Mouse (Mus musculus) liver, embryonic 12.5 days (tissue): ENCODE data around the gene Slc1a7. TPM values are rescaled to one million over a fixed set of nuclear protein-coding genes. Genes with fewer than 3 reads are reported as not detected.

Source experiments
- ATAC-seq: fragments of 200-750 bp; cut with Nextera tagmentation; 2 replicates; pipeline ENCODE4 v1.8.0; 2017; ENCODE audit warnings: moderate number of reproducible peaks, mild to moderate bottlenecking, moderate library complexity
- H3K27ac ChIP-seq: fragments of 300-500 bp; sonication (generic); 2 replicates; pipeline ENCODE4 v1.5.1; 2016; ENCODE audit warnings: mild to moderate bottlenecking
- H3K27me3 ChIP-seq: fragments of 300-500 bp; sonication (generic); replicated peaks from 2 replicates; pipeline ENCODE4 v1.6.1; 2016; ENCODE audit warnings: mild to moderate bottlenecking, moderate library complexity
- H3K36me3 ChIP-seq: fragments of 300-500 bp; sonication (generic); 2 replicates; pipeline ENCODE4 v1.6.1; 2016; ENCODE audit warnings: mild to moderate bottlenecking, moderate library complexity
- H3K4me1 ChIP-seq: fragments of 300-500 bp; sonication (generic); 2 replicates; pipeline ENCODE4 v1.6.1; 2016
- H3K4me2 ChIP-seq: fragments of 300-500 bp; sonication (generic); 2 replicates; pipeline ENCODE4 v1.6.1; 2016; ENCODE audit warnings: mild to moderate bottlenecking, moderate library complexity
- H3K4me3 ChIP-seq: fragments of 300-500 bp; sonication (generic); 2 replicates; pipeline ENCODE4 v1.5.1; 2016; ENCODE audit warnings: mild to moderate bottlenecking, moderate library complexity
- H3K9ac ChIP-seq: fragments of 300-500 bp; sonication (generic); 2 replicates; pipeline ENCODE4 v1.6.1; 2016; ENCODE audit warnings: mild to moderate bottlenecking, moderate library complexity
- H3K9me3 ChIP-seq: fragments of 300-500 bp; sonication (generic); replicated peaks from 2 replicates; pipeline ENCODE4 v1.6.1; 2016; ENCODE audit warnings: mild to moderate bottlenecking, moderate library complexity
- WGBS: fragments of 180-500 bp; shearing (Covaris S2); methylation state at CpG from one replicate; pipeline ENCODE4 v1.1.7; 2016; ENCODE audit not compliant: insufficient replicate concordance; 5-methylcytosine and 5-hydroxymethylcytosine counted together
- polyA plus RNA-seq: library from polyadenylated mRNA; unstranded; fragments of >200 nt; fragmentation: Nextera tagmentation; extraction: Ambion mirVana; gene quantifications from 2 replicates; pipeline ENCODE4 v1.2.1, GENCODE M21; 2016

The Slc1a7 gene
- polyA plus RNA-seq, 1 experiment from 2014 or later = not detected

GRCm38 (mm10) chr4:108062524-108062923 is 94.4 kb downstream of the Slc1a7 start:
- 0 out of 2 replicates have a peak, but pooled peaks cover 4% of the 10 kb centered on the region for H3K9me3 ChIP-seq
- no peak for ATAC-seq
- H3K4me3 ChIP-seq = no peak overlapping the region
- H3K27ac ChIP-seq = no peak overlapping the region
- 85% methylated on average over 5 of the region's 5 CpGs for WGBS
- peaks cover 18% of the 10 kb centered on the region; the same call in 1 of the 2 replicates for H3K4me1 ChIP-seq
- H3K36me3 ChIP-seq = peaks cover 82% of the 10 kb centered on the region
- no peaks in the 10 kb centered on the region for H3K27me3 ChIP-seq
- no peak overlapping the region for H3K4me2 ChIP-seq
- H3K9ac ChIP-seq = no peak overlapping the region

Other genes with a start within 250 kb of the Slc1a7 start
- gene Lrp8, start 166.1 kb upstream of the Slc1a7 start, polyA plus RNA-seq = 7.6 and 8.5 TPM in 2 replicates
- 140 and 151 TPM in 2 replicates for gene Magoh, start 88.6 kb upstream of the Slc1a7 start, polyA plus RNA-seq
- 54.1 and 59.0 TPM in 2 replicates for gene 0610037L13Rik, start 78.5 kb upstream of the Slc1a7 start, polyA plus RNA-seq
- gene Cpt2, start 44.7 kb upstream of the Slc1a7 start, polyA plus RNA-seq = 40.1 and 42.7 TPM in 2 replicates
- 0.10 and 0.23 TPM in 2 replicates for gene Podn, start 128.1 kb downstream of the Slc1a7 start, polyA plus RNA-seq
- 196 and 198 TPM in 2 replicates for gene Scp2, start 176.7 kb downstream of the Slc1a7 start, polyA plus RNA-seq
- gene Echdc2, start 197.1 kb downstream of the Slc1a7 start, polyA plus RNA-seq = 8.9 and 10.2 TPM in 2 replicates
- gene Zyg11a, start 249.7 kb downstream of the Slc1a7 start, polyA plus RNA-seq = 0.07 and 0.08 TPM in 2 replicates